Mouse (Mus musculus) kidney, embryonic 16.5 days (tissue): ENCODE measurements around the gene Mab21l3. TPM values are rescaled to one million over a fixed set of nuclear protein-coding genes. Genes with fewer than 3 reads are reported as not detected.

Source experiments
- ATAC-seq: fragments of 200-750 bp; cut with Nextera tagmentation; 2 replicates; pipeline ENCODE4 v1.8.0; 2017; ENCODE audit warnings: moderate TSS enrichment; ENCODE audit not compliant: low FRiP score, low TSS enrichment
- H3K27ac ChIP-seq: fragments of 300-500 bp; sonication (generic); 2 replicates; pipeline ENCODE4 v1.5.1; 2014; ENCODE audit warnings: low read length
- H3K27me3 ChIP-seq: fragments of 300-500 bp; sonication (generic); 2 replicates; pipeline ENCODE4 v1.6.1; 2014; ENCODE audit warnings: low read length, control low read depth, mixed read lengths; ENCODE audit not compliant: insufficient read depth
- H3K36me3 ChIP-seq: fragments of 300-500 bp; sonication (generic); 2 replicates; pipeline ENCODE4 v1.6.1; 2014; ENCODE audit warnings: low read length, control low read depth, mixed read lengths; ENCODE audit not compliant: insufficient read depth
- H3K4me1 ChIP-seq: fragments of 300-500 bp; sonication (generic); 2 replicates; pipeline ENCODE4 v1.6.1; 2014; ENCODE audit warnings: low read length, control low read depth, mixed read lengths; ENCODE audit not compliant: insufficient read depth
- H3K4me2 ChIP-seq: fragments of 300-500 bp; sonication (generic); replicated peaks from 2 replicates; pipeline ENCODE4 v1.6.1; 2014; ENCODE audit warnings: low read depth, low read length
- H3K4me3 ChIP-seq: fragments of 300-500 bp; sonication (generic); 2 replicates; pipeline ENCODE4 v1.5.1; 2014; ENCODE audit warnings: mild to moderate bottlenecking, low read length
- H3K9ac ChIP-seq: fragments of 300-500 bp; sonication (generic); replicated peaks from 2 replicates; pipeline ENCODE4 v1.6.1; 2014; ENCODE audit warnings: low read length
- H3K9me3 ChIP-seq: fragments of 300-500 bp; sonication (generic); 2 replicates; pipeline ENCODE4 v1.6.1; 2016; ENCODE audit warnings: low read length, control low read depth
- WGBS: fragments of 180-500 bp; shearing (Covaris S2); extraction: QIAGEN DNeasy Blood & Tissue Kit; methylation state at CpG from one replicate; pipeline ENCODE4 v1.1.7; 2014; 5-methylcytosine and 5-hydroxymethylcytosine counted together
- polyA plus RNA-seq: library from polyadenylated mRNA; unstranded; fragments of >200 nt; fragmentation: Nextera tagmentation; extraction: Ambion mirVana; gene quantifications from 2 replicates; pipeline ENCODE4 v1.2.1, GENCODE M21; 2015

Gene Mab21l3
- polyA plus RNA-seq, 1 experiment from 2014 or later = 1.0 TPM

DNA sequence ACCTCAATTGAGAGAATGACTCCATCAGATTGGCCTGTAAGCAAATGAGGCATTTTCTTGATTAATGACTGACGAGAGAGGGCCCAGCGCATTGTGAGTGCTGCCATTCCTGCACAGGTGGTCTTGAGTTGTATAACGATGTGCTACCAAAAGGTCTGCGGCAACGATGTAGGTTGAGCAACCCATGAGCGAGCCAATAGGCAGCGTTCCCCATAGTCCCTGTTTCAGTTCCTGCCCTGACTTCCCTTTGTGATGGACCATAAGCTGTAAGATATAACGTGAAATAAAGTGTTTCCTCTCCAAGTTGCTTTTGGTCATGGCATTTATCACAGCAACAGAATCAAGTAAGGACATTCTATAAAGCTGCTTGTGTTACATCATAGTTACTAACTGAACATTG is 73.0 kb downstream of the Mab21l3 start:
- H3K27ac ChIP-seq = no peak overlapping the region
- no peak overlapping the region for H3K4me3 ChIP-seq
- no peaks in the 10 kb centered on the region for H3K27me3 ChIP-seq
- no peaks in the 10 kb centered on the region for H3K36me3 ChIP-seq
- no peaks in the 10 kb centered on the region; the same call in 1 of the 2 replicates for H3K9me3 ChIP-seq
- no peaks in the 10 kb centered on the region for H3K4me1 ChIP-seq
- ATAC-seq = no peak
- no peak overlapping the region for H3K4me2 ChIP-seq
- 92% methylated on average over 8 of the region's 8 CpGs for WGBS
- H3K9ac ChIP-seq = no peak overlapping the region

DNA sequence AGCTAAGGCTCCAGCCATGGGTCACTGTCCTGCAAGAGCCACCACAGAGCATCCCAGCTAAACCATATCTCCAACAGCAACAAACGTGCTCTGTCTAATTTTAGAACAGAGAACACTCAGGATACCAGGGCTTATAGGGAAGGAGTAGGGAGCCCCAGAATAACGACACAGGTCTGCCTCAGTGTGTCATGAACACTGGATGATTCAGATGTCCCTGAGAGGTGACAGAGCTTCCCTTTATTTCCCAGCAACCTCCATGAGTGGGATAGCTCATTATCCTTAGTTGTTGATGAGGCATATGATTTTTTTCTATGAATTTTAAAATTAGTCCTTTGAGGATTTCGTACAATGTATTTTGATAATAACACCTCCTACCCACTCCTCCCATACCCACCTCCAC is 78.2 kb downstream of the Mab21l3 start:
- Histone ChIP-seq H3K27ac (no peak overlapping the region), H3K36me3 (no peaks in the 10 kb centered on the region), H3K4me2 (no peak overlapping the region), H3K9ac (no peak overlapping the region), H3K4me1 (no peaks in the 10 kb centered on the region), H3K9me3 (peaks cover 11% of the 10 kb centered on the region; the same call in 1 of the 2 replicates), H3K4me3 (no peak overlapping the region), H3K27me3 (no peaks in the 10 kb centered on the region)
- 84% methylated on average over 3 of the region's 3 CpGs for WGBS
- ATAC-seq = no peak

DNA sequence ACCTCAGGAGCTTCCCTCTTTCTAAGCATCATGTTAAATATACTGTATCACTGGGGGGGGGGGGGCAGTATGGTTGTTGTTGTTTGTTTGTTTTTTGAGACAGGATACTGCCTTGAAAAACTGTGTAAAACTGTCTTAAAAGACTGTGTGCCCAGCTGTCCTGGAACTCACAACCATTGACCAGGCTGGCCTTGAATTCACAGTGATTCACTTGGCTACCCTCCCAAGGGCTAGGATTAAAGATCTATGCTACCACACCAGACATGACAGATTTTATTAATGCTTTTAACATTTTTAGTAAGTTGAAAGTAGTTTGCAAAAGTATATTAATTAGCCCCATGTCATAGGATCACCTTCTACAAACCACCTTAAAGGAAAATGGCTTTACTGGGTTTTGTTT is 85.2 kb downstream of the Mab21l3 start:
- no peak overlapping the region for H3K4me2 ChIP-seq
- H3K36me3 ChIP-seq = no peaks in the 10 kb centered on the region
- no peak for ATAC-seq
- no peaks in the 10 kb centered on the region for H3K27me3 ChIP-seq
- H3K9ac ChIP-seq = no peak overlapping the region
- H3K27ac ChIP-seq = no peak overlapping the region
- no peak overlapping the region for H3K4me3 ChIP-seq
- peaks cover 8% of the 10 kb centered on the region for H3K9me3 ChIP-seq
- no peaks in the 10 kb centered on the region for H3K4me1 ChIP-seq

Other genes starting within 250 kb of the Mab21l3 start
- gene Atp1a1, start 244.3 kb downstream of the Mab21l3 start, polyA plus RNA-seq = 362 and 426 TPM in 2 replicates
- gene Slc22a15, start 75.5 kb upstream of the Mab21l3 start, polyA plus RNA-seq = 3.0 and 3.3 TPM in 2 replicates
- gene Nhlh2, start 161.1 kb upstream of the Mab21l3 start, polyA plus RNA-seq = 0.06 TPM in 1 of 2 replicates, not detected in the other
- 3.1 and 3.6 TPM in 2 replicates for gene Casq2, start 237.5 kb upstream of the Mab21l3 start, polyA plus RNA-seq